Mouse (Mus musculus): ENCODE data around the gene Cyp3a25.

- TF ChIP-seq CTCF (IDR thresholded peaks at IDR 0.05; ENCODE audit: low read depth, low read length) (no peak), POLR2A (IDR thresholded peaks at IDR 0.05; ENCODE audit: insufficient read depth, low read length) (no peak), EP300 (IDR thresholded peaks at IDR 0.05; ENCODE audit: insufficient read depth, low read depth, low read length) (no peak)
These were observed 11.7 kb upstream of the Cyp3a25 start for GRCm38 (mm10) chr5:146021136-146021535.
